Mouse (Mus musculus): ENCODE results near the gene Col5a1. TPM values are rescaled to one million over a fixed set of nuclear protein-coding genes. Genes with fewer than 3 reads are reported as not detected.

Col5a1 gene
- polyA plus RNA-seq, 1 experiment from 2014 or later, result 27.9 TPM

DNA sequence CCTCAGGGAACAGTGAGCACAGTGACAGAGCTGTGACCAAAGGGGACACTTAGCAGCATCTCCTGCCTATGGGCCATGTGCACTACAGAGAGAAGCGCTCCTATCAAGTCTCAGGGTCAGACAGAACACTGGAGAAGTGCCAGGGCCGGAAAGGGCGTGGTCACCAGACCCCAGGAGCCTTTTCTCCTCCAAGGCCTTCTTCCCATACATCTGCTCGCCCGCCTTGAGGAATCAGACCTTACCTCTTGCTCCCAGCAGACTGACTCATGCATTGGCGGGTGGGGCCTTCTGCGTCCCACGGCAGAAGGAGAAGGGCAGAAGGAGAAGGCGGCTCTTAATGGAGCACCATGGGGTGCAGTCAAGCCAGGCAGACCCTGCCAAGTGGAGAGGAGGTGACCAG is 145.6 kb downstream of the Col5a1 start:
- WGBS, result 70% methylated on average over 7 of the region's 9 CpGs
- no peaks in the 10 kb centered on the region for H3K27me3 ChIP-seq (replicated peaks; ENCODE audit: control insufficient read depth, insufficient read depth, low read length)
- peak overlapping the region; percentile 26 for H3K9ac ChIP-seq (ENCODE audit: low read depth, low read length)
- ATAC-seq (replicated peaks; ENCODE audit: low FRiP score) (peak; percentile 29), DNase-seq (ENCODE audit: low spot score) (no peak)
- peaks cover 15% of the 10 kb centered on the region for H3K4me1 ChIP-seq (replicated peaks; ENCODE audit: control insufficient read depth, insufficient read depth, low read length)
- H3K36me3 ChIP-seq (ENCODE audit: control insufficient read depth, insufficient read depth, low read length), result peaks cover 13% of the 10 kb centered on the region
- H3K4me3 ChIP-seq (ENCODE audit: low read depth, low read length), result no peak overlapping the region
- no peak overlapping the region for H3K4me2 ChIP-seq
- H3K27ac ChIP-seq (ENCODE audit: low read depth, low read length), result peak overlapping the region; percentile 57
- no peaks in the 10 kb centered on the region for H3K9me3 ChIP-seq (ENCODE audit: control insufficient read depth, low read length)

DNA sequence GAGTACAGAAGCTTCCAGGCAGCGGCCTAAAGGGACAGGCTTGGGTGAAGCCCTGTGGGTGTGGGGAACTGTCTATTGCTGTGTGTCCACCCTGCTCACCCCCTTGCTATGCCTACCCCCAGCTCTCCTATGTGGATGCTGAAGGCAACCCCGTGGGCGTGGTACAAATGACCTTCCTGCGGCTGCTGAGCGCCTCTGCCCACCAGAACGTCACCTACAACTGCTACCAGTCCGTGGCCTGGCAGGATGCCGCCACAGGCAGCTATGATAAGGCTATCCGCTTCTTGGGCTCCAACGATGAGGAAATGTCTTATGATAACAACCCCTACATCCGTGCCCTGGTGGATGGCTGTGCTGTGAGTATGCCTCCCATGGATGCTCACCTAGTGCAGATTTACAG is 146.2 kb downstream of the Col5a1 start:
- H3K4me1 ChIP-seq (replicated peaks; ENCODE audit: control insufficient read depth, insufficient read depth, low read length), result peaks cover 15% of the 10 kb centered on the region
- no peak for DNase-seq (ENCODE audit: low spot score)
- peak overlapping the region; percentile 26; the same call in 1 of the 2 replicates for H3K9ac ChIP-seq (ENCODE audit: low read depth, low read length)
- no peak overlapping the region for H3K4me2 ChIP-seq
- peak overlapping the region; percentile 57 for H3K27ac ChIP-seq (ENCODE audit: low read depth, low read length)
- H3K4me3 ChIP-seq (ENCODE audit: low read depth, low read length), result no peak overlapping the region
- H3K36me3 ChIP-seq (ENCODE audit: control insufficient read depth, insufficient read depth, low read length), result peaks cover 10% of the 10 kb centered on the region
- 46% methylated on average over 11 of the region's 11 CpGs for WGBS
- no peaks in the 10 kb centered on the region for H3K27me3 ChIP-seq (replicated peaks; ENCODE audit: control insufficient read depth, insufficient read depth, low read length)
- no peaks in the 10 kb centered on the region for H3K9me3 ChIP-seq (ENCODE audit: control insufficient read depth, low read length)
- ATAC-seq (replicated peaks; ENCODE audit: low FRiP score), result peak; percentile 32

DNA sequence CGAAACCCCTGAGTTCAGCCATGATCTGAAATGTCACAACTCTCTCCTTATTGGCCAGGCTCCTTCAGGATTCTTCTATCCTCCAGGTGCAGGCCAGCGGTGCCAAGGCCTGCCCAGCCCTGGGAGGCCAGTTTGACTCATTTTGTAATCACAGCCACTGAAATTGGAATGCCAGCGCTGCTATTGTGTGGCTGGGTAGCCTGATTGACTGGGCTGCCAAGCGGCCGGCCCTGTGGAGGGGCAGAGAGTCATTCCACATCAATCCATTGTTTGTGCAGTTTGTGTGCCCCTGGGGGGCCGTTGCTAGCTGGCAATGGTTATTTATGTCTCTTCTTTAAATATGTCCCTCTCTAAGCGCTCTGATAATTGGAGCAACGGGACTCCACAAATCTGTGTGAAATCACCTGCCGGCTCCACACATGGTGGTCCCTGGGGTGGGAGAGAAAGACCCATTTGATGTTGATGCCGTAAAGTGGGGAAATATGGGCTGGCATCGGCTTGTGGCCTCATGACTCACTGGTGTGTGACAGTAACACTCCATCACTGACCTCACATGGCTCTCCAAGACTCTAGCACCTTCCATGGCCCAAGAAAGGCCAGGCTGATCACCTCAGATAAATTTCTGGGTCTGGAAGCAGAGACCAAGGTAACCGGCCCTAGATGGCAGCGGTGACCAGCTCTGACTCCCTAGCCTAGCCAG is 147.9 kb downstream of the Col5a1 start:
- Histone ChIP-seq H3K9ac (ENCODE audit: low read depth, low read length) (no peak overlapping the region), H3K27ac (ENCODE audit: low read depth, low read length) (no peak overlapping the region), H3K4me3 (ENCODE audit: low read depth, low read length) (no peak overlapping the region), H3K4me2 (no peak overlapping the region), H3K36me3 (ENCODE audit: control insufficient read depth, insufficient read depth, low read length) (peaks cover 4% of the 10 kb centered on the region), H3K4me1 (replicated peaks; ENCODE audit: control insufficient read depth, insufficient read depth, low read length) (peaks cover 15% of the 10 kb centered on the region), H3K27me3 (replicated peaks; ENCODE audit: control insufficient read depth, insufficient read depth, low read length) (no peaks in the 10 kb centered on the region), H3K9me3 (ENCODE audit: control insufficient read depth, low read length) (no peaks in the 10 kb centered on the region)
- 89% methylated on average over 13 of the region's 13 CpGs for WGBS
- ATAC-seq (replicated peaks; ENCODE audit: low FRiP score) (no peak), DNase-seq (ENCODE audit: low spot score) (no peak)

- Histone ChIP-seq H3K9me3 (ENCODE audit: control insufficient read depth, low read length) (no peaks in the 10 kb centered on the region), H3K4me1 (replicated peaks; ENCODE audit: control insufficient read depth, insufficient read depth, low read length) (peaks cover 7% of the 10 kb centered on the region), H3K4me3 (ENCODE audit: low read depth, low read length) (no peak overlapping the region), H3K27ac (ENCODE audit: low read depth, low read length) (no peak overlapping the region), H3K9ac (ENCODE audit: low read depth, low read length) (no peak overlapping the region), H3K27me3 (replicated peaks; ENCODE audit: control insufficient read depth, insufficient read depth, low read length) (no peaks in the 10 kb centered on the region), H3K4me2 (no peak overlapping the region), H3K36me3 (ENCODE audit: control insufficient read depth, insufficient read depth, low read length) (peaks cover 3% of the 10 kb centered on the region; the same call in 1 of the 2 replicates)
- ATAC-seq (replicated peaks; ENCODE audit: low FRiP score) (no peak), DNase-seq (ENCODE audit: low spot score) (no peak)
- WGBS, result 87% methylated on average over 13 of the region's 13 CpGs
Measured at GRCm38 (mm10) chr2:28036788-28037187, 150.6 kb downstream of the Col5a1 start.

- no peak overlapping the region for H3K9ac ChIP-seq (ENCODE audit: low read depth, low read length)
- no peak overlapping the region for H3K27ac ChIP-seq (ENCODE audit: low read depth, low read length)
- H3K4me2 ChIP-seq, result no peak overlapping the region
- no peaks in the 10 kb centered on the region for H3K4me1 ChIP-seq (replicated peaks; ENCODE audit: control insufficient read depth, insufficient read depth, low read length)
- ATAC-seq (replicated peaks; ENCODE audit: low FRiP score) (no peak), DNase-seq (ENCODE audit: low spot score) (no peak)
- no peaks in the 10 kb centered on the region for H3K27me3 ChIP-seq (replicated peaks; ENCODE audit: control insufficient read depth, insufficient read depth, low read length)
- H3K36me3 ChIP-seq (ENCODE audit: control insufficient read depth, insufficient read depth, low read length), result no peaks in the 10 kb centered on the region
- no peaks in the 10 kb centered on the region for H3K9me3 ChIP-seq (ENCODE audit: control insufficient read depth, low read length)
- WGBS, result 87% methylated on average over 12 of the region's 12 CpGs
- H3K4me3 ChIP-seq (ENCODE audit: low read depth, low read length), result no peak overlapping the region
Measured at GRCm38 (mm10) chr2:28037505-28038390, 151.5 kb downstream of the Col5a1 start.

- Histone ChIP-seq H3K9me3 (ENCODE audit: control insufficient read depth, low read length) (no peaks in the 10 kb centered on the region), H3K4me3 (ENCODE audit: low read depth, low read length) (no peak overlapping the region), H3K4me2 (no peak overlapping the region), H3K9ac (ENCODE audit: low read depth, low read length) (no peak overlapping the region), H3K4me1 (replicated peaks; ENCODE audit: control insufficient read depth, insufficient read depth, low read length) (no peaks in the 10 kb centered on the region), H3K27ac (ENCODE audit: low read depth, low read length) (no peak overlapping the region), H3K27me3 (replicated peaks; ENCODE audit: control insufficient read depth, insufficient read depth, low read length) (no peaks in the 10 kb centered on the region), H3K36me3 (ENCODE audit: control insufficient read depth, insufficient read depth, low read length) (no peaks in the 10 kb centered on the region)
- DNase-seq (ENCODE audit: low spot score), result no peak
- no peak for ATAC-seq (replicated peaks; ENCODE audit: low FRiP score)
- 84% methylated on average over 14 of the region's 14 CpGs for WGBS
Measured at GRCm38 (mm10) chr2:28038391-28039096, 152.3 kb downstream of the Col5a1 start.

DNA sequence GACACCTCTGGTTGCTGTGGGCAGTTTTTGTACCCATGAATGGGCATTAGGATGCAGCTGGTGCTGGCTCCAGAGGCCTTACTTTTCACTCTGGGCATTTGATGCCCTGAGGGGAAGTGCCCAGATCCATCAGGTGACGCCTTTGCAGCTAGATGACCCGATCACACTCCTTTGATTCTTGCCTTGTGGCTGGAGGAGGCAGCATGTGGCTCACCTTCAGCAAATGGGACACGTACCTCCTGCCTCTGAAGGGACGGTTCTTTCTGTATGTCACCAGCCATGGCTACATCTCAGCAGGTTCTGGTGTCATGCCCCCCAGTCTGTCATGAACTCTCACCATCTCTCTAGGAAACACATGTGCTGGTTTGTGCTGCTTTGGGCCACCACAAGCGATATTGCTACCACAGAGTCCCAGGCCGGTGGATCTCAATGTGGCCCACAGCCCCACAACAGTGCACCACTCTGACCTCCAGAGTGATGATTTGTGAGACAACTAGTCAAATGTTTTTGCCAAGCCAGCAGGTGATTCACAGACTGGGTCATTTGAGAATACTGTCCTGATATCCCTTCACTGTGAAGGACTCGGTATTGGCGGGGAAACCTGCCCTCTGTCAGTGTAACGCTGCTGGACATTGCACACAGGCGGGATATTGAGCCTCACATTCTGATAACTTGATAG is 153.6 kb downstream of the Col5a1 start:
- WGBS, result 88% methylated on average over 10 of the region's 10 CpGs
- no peaks in the 10 kb centered on the region for H3K4me1 ChIP-seq (replicated peaks; ENCODE audit: control insufficient read depth, insufficient read depth, low read length)
- H3K9ac ChIP-seq (ENCODE audit: low read depth, low read length), result no peak overlapping the region
- no peak for DNase-seq (ENCODE audit: low spot score)
- H3K27me3 ChIP-seq (replicated peaks; ENCODE audit: control insufficient read depth, insufficient read depth, low read length), result no peaks in the 10 kb centered on the region
- no peaks in the 10 kb centered on the region for H3K36me3 ChIP-seq (ENCODE audit: control insufficient read depth, insufficient read depth, low read length)
- H3K4me2 ChIP-seq, result no peak overlapping the region
- no peaks in the 10 kb centered on the region for H3K9me3 ChIP-seq (ENCODE audit: control insufficient read depth, low read length)
- H3K4me3 ChIP-seq (ENCODE audit: low read depth, low read length), result no peak overlapping the region
- no peak overlapping the region for H3K27ac ChIP-seq (ENCODE audit: low read depth, low read length)
- ATAC-seq (replicated peaks; ENCODE audit: low FRiP score), result no peak

GRCm38 (mm10) chr2:28040466-28040865 is 154.2 kb downstream of the Col5a1 start:
- DNase-seq (ENCODE audit: low spot score), result no peak
- 80% methylated on average over 1 of the region's 1 CpGs for WGBS

More at GRCm38 (mm10) chr2:28040466-28040865, 154.2 kb downstream of the Col5a1 start:
- H3K9ac ChIP-seq (ENCODE audit: low read depth, low read length), result no peak overlapping the region
- H3K9me3 ChIP-seq (ENCODE audit: control insufficient read depth, low read length), result no peaks in the 10 kb centered on the region
- H3K4me2 ChIP-seq, result no peak overlapping the region
- H3K36me3 ChIP-seq (ENCODE audit: control insufficient read depth, insufficient read depth, low read length), result no peaks in the 10 kb centered on the region
- no peaks in the 10 kb centered on the region for H3K4me1 ChIP-seq (replicated peaks; ENCODE audit: control insufficient read depth, insufficient read depth, low read length)
- no peak for ATAC-seq (replicated peaks; ENCODE audit: low FRiP score)
- H3K27ac ChIP-seq (ENCODE audit: low read depth, low read length), result no peak overlapping the region
- H3K27me3 ChIP-seq (replicated peaks; ENCODE audit: control insufficient read depth, insufficient read depth, low read length), result no peaks in the 10 kb centered on the region
- H3K4me3 ChIP-seq (ENCODE audit: low read depth, low read length), result no peak overlapping the region

Measured in liver, embryonic 11.5 days (tissue).